Mouse (Mus musculus) midbrain, embryonic 10.5 days (tissue): ENCODE results near the gene Atxn7l1. TPM values are rescaled to one million over a fixed set of nuclear protein-coding genes. Genes with fewer than 3 reads are reported as not detected.

Experiments
- DNase-seq: peaks from one replicate; pipeline ENCODE4 v3.0.0-alpha.2; 2017; ENCODE audit warnings: low spot score
- H3K27ac ChIP-seq: fragments of 300-500 bp; sonication (generic); replicated peaks from 2 replicates; pipeline ENCODE4 v1.5.1; 2016; ENCODE audit warnings: mild to moderate bottlenecking
- H3K27me3 ChIP-seq: fragments of 300-500 bp; sonication (generic); 2 replicates; pipeline ENCODE4 v1.6.1; 2016; ENCODE audit warnings: low read depth, mild to moderate bottlenecking; ENCODE audit not compliant: poor library complexity, severe bottlenecking
- H3K36me3 ChIP-seq: fragments of 300-500 bp; sonication (generic); 2 replicates; pipeline ENCODE4 v1.6.1; 2016; ENCODE audit warnings: mild to moderate bottlenecking, moderate library complexity
- H3K4me1 ChIP-seq: fragments of 300-500 bp; sonication (generic); 2 replicates; pipeline ENCODE4 v1.6.1; 2016
- H3K4me3 ChIP-seq: fragments of 300-500 bp; sonication (generic); 2 replicates; pipeline ENCODE4 v1.5.1; 2016; ENCODE audit warnings: mild to moderate bottlenecking, moderate library complexity
- H3K9me3 ChIP-seq: fragments of 300-500 bp; sonication (generic); replicated peaks from 2 replicates; pipeline ENCODE4 v1.6.1; 2016; ENCODE audit warnings: mild to moderate bottlenecking
- WGBS: fragments of 180-500 bp; shearing (Covaris S2); methylation state at CpG from one replicate; pipeline ENCODE4 v1.1.7; 2016; 5-methylcytosine and 5-hydroxymethylcytosine counted together
- polyA plus RNA-seq: library from polyadenylated mRNA; unstranded; fragments of >200 nt; fragmentation: Nextera tagmentation; extraction: Ambion mirVana; gene quantifications from 2 replicates; pipeline ENCODE4 v1.2.1, GENCODE M21; 2016

The Atxn7l1 gene
- polyA plus RNA-seq, 1 experiment from 2014 or later, result 10.0 TPM

- H3K4me3 ChIP-seq, result no peak overlapping the region
- no peak for DNase-seq
- 19% methylated on average over 4 of the region's 4 CpGs for WGBS
- peaks cover 12% of the 10 kb centered on the region for H3K4me1 ChIP-seq
- H3K9me3 ChIP-seq, result no peaks in the 10 kb centered on the region
- H3K27ac ChIP-seq, result no peak overlapping the region
- H3K36me3 ChIP-seq, result no peaks in the 10 kb centered on the region
- H3K27me3 ChIP-seq, result no peaks in the 10 kb centered on the region
Observed at GRCm38 (mm10) chr12:33129410-33129809, 18.1 kb upstream of the Atxn7l1 start.

GRCm38 (mm10) chr12:33130401-33130800 is 17.1 kb upstream of the Atxn7l1 start:
- no peak overlapping the region for H3K27ac ChIP-seq
- H3K9me3 ChIP-seq, result no peaks in the 10 kb centered on the region
- peaks cover 12% of the 10 kb centered on the region for H3K4me1 ChIP-seq
- no peaks in the 10 kb centered on the region for H3K27me3 ChIP-seq
- WGBS, result 45% methylated on average over 8 of the region's 8 CpGs
- no peak for DNase-seq
- no peaks in the 10 kb centered on the region for H3K36me3 ChIP-seq
- no peak overlapping the region for H3K4me3 ChIP-seq

- Histone ChIP-seq H3K9me3 (no peaks in the 10 kb centered on the region), H3K4me1 (peaks cover 12% of the 10 kb centered on the region), H3K36me3 (no peaks in the 10 kb centered on the region), H3K4me3 (no peak overlapping the region), H3K27ac (no peak overlapping the region), H3K27me3 (no peaks in the 10 kb centered on the region)
- DNase-seq, result no peak
- 81% methylated on average over 7 of the region's 7 CpGs for whole genome bisulfite sequencing
Observed at GRCm38 (mm10) chr12:33131796-33132195, 15.7 kb upstream of the Atxn7l1 start.

GRCm38 (mm10) chr12:33137857-33138256 is 9.6 kb upstream of the Atxn7l1 start:
- Histone ChIP-seq H3K36me3 (no peaks in the 10 kb centered on the region), H3K27ac (no peak overlapping the region), H3K4me3 (no peak overlapping the region), H3K9me3 (no peaks in the 10 kb centered on the region), H3K4me1 (no peaks in the 10 kb centered on the region), H3K27me3 (no peaks in the 10 kb centered on the region)
- 90% methylated on average over 1 of the region's 1 CpGs for WGBS
- DNase-seq, result no peak

- no peaks in the 10 kb centered on the region for H3K36me3 ChIP-seq
- WGBS, result 92% methylated on average over 3 of the region's 3 CpGs
- DNase-seq, result no peak
- H3K27ac ChIP-seq, result no peak overlapping the region
- H3K4me3 ChIP-seq, result no peak overlapping the region
- H3K27me3 ChIP-seq, result no peaks in the 10 kb centered on the region
- no peaks in the 10 kb centered on the region for H3K9me3 ChIP-seq
- H3K4me1 ChIP-seq, result no peaks in the 10 kb centered on the region
Observed at GRCm38 (mm10) chr12:33139083-33139482, 8.4 kb upstream of the Atxn7l1 start.

- peaks cover 26% of the 10 kb centered on the region for H3K27me3 ChIP-seq
- no peak for DNase-seq
- no peak overlapping the region for H3K4me3 ChIP-seq
- H3K36me3 ChIP-seq, result no peaks in the 10 kb centered on the region
- WGBS, result 86% methylated on average over 8 of the region's 8 CpGs
- peaks cover 26% of the 10 kb centered on the region for H3K4me1 ChIP-seq
- no peak overlapping the region for H3K27ac ChIP-seq
- H3K9me3 ChIP-seq, result no peaks in the 10 kb centered on the region
Observed at GRCm38 (mm10) chr12:33144456-33144855, 3.0 kb upstream of the Atxn7l1 start.

- no peak for DNase-seq
- 4% methylated on average over 29 of the region's 29 CpGs for WGBS
- Histone ChIP-seq H3K27me3 (peaks cover 26% of the 10 kb centered on the region), H3K4me3 (peak overlapping the region; percentile 74), H3K36me3 (no peaks in the 10 kb centered on the region), H3K27ac (peak overlapping the region; percentile 92), H3K9me3 (no peaks in the 10 kb centered on the region), H3K4me1 (peaks cover 26% of the 10 kb centered on the region)
Observed at GRCm38 (mm10) chr12:33146622-33147433, 665 bp upstream of the Atxn7l1 start.

- peaks cover 26% of the 10 kb centered on the region for H3K4me1 ChIP-seq
- DNase-seq, result no peak
- H3K4me3 ChIP-seq, result no peak overlapping the region
- no peaks in the 10 kb centered on the region for H3K9me3 ChIP-seq
- no peak overlapping the region for H3K27ac ChIP-seq
- H3K36me3 ChIP-seq, result peaks cover 2% of the 10 kb centered on the region; the same call in 1 of the 2 replicates
- 97% methylated on average over 16 of the region's 16 CpGs for WGBS
- peaks cover 22% of the 10 kb centered on the region for H3K27me3 ChIP-seq
Observed at GRCm38 (mm10) chr12:33149544-33150190, 2.2 kb downstream of the Atxn7l1 start.

GRCm38 (mm10) chr12:33153131-33153530 is 5.6 kb downstream of the Atxn7l1 start:
- Histone ChIP-seq H3K27me3 (no peaks in the 10 kb centered on the region), H3K4me1 (peaks cover 12% of the 10 kb centered on the region), H3K36me3 (peaks cover 4% of the 10 kb centered on the region; the same call in 1 of the 2 replicates), H3K27ac (no peak overlapping the region), H3K9me3 (no peaks in the 10 kb centered on the region), H3K4me3 (no peak overlapping the region)
- 86% methylated on average over 7 of the region's 7 CpGs for WGBS
- DNase-seq, result no peak

- 91% methylated on average over 3 of the region's 3 CpGs for WGBS
Observed at GRCm38 (mm10) chr12:33153850-33154249, 6.4 kb downstream of the Atxn7l1 start.

GRCm38 (mm10) chr12:33154732-33155131 is 7.2 kb downstream of the Atxn7l1 start:
- 92% methylated on average over 3 of the region's 3 CpGs for WGBS
- Histone ChIP-seq H3K9me3 (no peaks in the 10 kb centered on the region), H3K4me3 (no peak overlapping the region), H3K27me3 (no peaks in the 10 kb centered on the region), H3K4me1 (no peaks in the 10 kb centered on the region), H3K27ac (no peak overlapping the region), H3K36me3 (peaks cover 8% of the 10 kb centered on the region; the same call in 1 of the 2 replicates)
- DNase-seq, result no peak

More at GRCm38 (mm10) chr12:33153850-33154249, 6.4 kb downstream of the Atxn7l1 start:
- H3K4me3 ChIP-seq, result no peak overlapping the region
- no peak for DNase-seq
- peaks cover 5% of the 10 kb centered on the region for H3K4me1 ChIP-seq
- peaks cover 4% of the 10 kb centered on the region; the same call in 1 of the 2 replicates for H3K36me3 ChIP-seq
- H3K27ac ChIP-seq, result no peak overlapping the region
- no peaks in the 10 kb centered on the region for H3K9me3 ChIP-seq
- H3K27me3 ChIP-seq, result no peaks in the 10 kb centered on the region

- H3K9me3 ChIP-seq, result no peaks in the 10 kb centered on the region
- H3K27ac ChIP-seq, result no peak overlapping the region
- DNase-seq, result no peak
- 92% methylated on average over 7 of the region's 7 CpGs for WGBS
- no peak overlapping the region for H3K4me3 ChIP-seq
- no peaks in the 10 kb centered on the region for H3K4me1 ChIP-seq
- no peaks in the 10 kb centered on the region for H3K27me3 ChIP-seq
- H3K36me3 ChIP-seq, result peaks cover 13% of the 10 kb centered on the region; the same call in 1 of the 2 replicates
Observed at GRCm38 (mm10) chr12:33156334-33157018, 9.0 kb downstream of the Atxn7l1 start.
